Mouse (Mus musculus) liver, adult 2 months (tissue): ENCODE measurements around the gene Lsm12.

ENCODE experiments used
- CTCF ChIP-seq: fragments of 200-500 bp; IDR thresholded peaks from 2 replicates; pipeline ENCODE4 v1.5.1; 2011; ENCODE audit warnings: low read depth, low read length, control low read depth
- POLR2A ChIP-seq: fragments of 200-500 bp; IDR thresholded peaks from 2 replicates; pipeline ENCODE4 v1.6.1; 2011; ENCODE audit warnings: low read length, control low read depth; ENCODE audit not compliant: insufficient read depth; ENCODE audit errors: extremely low read depth

DNA sequence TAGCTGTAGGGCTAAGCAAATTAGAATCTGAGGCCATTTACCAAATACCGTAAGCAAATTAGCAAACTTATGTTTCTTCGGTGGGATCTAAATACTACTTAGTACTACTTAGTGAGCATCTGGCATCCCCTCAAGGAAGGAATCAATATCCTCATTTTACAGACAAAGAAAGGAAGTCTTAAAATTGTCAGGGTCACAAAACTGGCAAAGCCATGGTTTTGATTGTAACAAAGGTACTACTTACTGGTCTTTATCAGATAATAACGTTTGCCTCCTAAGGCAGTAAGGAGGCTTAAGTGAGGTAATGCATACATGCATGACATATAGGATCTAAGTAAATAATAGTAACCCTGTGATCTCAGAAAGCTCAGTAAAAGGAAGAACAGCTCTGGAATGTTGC is 581 bp upstream of the Lsm12 start:
- TF ChIP-seq CTCF (no peak), POLR2A (no peak)
